Mouse (Mus musculus): ENCODE measurements at regions not wholly inside any gene's neighbourhood (a gene's known extent, or its start where the extent isn't known, plus 50 kb on each side); places are given as distances from the start of the nearest gene placed in this dataset.

DNA sequence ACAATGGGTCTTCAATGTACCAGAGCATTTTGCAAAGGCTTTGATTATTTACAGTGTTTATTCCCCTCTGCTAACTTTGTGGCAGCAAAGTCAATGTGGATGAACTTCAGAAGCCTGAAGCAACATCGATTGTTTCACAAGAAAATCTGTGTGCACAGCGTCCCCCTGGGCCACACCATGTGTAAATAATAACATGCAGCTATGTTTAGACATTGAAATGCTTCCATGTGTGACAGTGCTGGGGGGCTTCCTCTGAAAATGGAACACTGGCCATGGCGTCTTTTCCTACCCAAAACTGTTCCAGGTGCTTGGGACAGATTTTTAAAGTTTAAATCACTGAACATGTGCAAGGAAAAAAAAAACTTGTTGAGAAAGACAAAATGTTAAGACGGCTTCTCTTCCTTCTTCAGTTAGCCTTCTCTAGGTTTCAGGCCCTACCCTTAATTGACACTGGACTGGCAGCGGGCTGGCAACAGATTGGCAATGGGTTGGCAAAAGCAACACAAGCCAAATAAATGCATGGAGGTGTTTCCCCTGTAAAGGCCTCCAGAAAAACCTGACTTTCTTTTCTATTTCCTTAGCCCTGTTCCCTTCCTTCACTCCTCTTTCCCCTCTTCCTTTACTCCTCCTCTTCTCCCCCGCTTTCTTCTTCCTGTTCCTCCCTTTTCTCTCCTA, 715.0 kb downstream of the Tns3 start:
- no peak for DNase-seq
- intact Hi-C loops (cut with DNase I) = no loop called here

GRCm38 (mm10) chr11:7944956-7945515, 719.3 kb downstream of the Tns3 start:
- DNase-seq = peak; percentile 15 to 31
- intact Hi-C loops (cut with DNase I) = no loop called here

GRCm38 (mm10) chr11:7944373-7944772, 720.0 kb downstream of the Tns3 start:
- intact Hi-C loops (cut with DNase I) = no loop called here
- DNase-seq = no peak

DNA sequence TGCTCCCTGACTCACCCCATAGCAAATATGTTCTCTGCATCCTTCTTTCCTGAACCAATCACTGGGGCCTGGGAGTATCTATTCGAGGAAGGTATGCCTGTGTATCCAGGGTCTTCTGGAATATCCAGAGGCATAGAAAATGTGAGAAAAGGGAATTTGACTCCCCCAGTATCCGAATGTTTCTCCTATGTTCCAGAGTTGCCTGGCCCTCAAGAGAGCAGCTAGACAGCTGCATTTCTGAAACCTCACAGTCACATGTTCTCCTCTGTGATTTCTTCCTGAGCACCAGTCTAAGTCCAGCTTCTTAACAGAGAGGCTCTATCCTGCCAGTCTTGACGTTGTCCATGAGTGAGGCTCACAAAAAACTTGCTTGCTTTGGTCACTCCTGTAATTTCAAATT, 719.9 kb upstream of the Igfbp3 start:
- intact Hi-C loops (cut with DNase I) = no loop called here
- DNase-seq = no peak

GRCm38 (mm10) chr11:7932638-7933037, 718.9 kb upstream of the Igfbp3 start:
- intact Hi-C loops (cut with DNase I) = no loop called here
- DNase-seq = no peak

- intact Hi-C loops (cut with DNase I) = no loop called here
- DNase-seq = no peak
Measured at GRCm38 (mm10) chr11:7931064-7931797, 717.5 kb upstream of the Igfbp3 start.

- intact Hi-C loops (cut with DNase I) = no loop called here
- DNase-seq = peak in 1 of 2 experiments; percentile 12
Measured at GRCm38 (mm10) chr11:7927676-7928075, 714.0 kb upstream of the Igfbp3 start.

GRCm38 (mm10) chr11:7912036-7912435, 698.3 kb upstream of the Igfbp3 start:
- intact Hi-C loops (cut with DNase I) = no loop called here
- no peak for DNase-seq

GRCm38 (mm10) chr11:7900266-7900665, 686.5 kb upstream of the Igfbp3 start:
- DNase-seq = no peak
- intact Hi-C loops (cut with DNase I) = no loop called here

DNA sequence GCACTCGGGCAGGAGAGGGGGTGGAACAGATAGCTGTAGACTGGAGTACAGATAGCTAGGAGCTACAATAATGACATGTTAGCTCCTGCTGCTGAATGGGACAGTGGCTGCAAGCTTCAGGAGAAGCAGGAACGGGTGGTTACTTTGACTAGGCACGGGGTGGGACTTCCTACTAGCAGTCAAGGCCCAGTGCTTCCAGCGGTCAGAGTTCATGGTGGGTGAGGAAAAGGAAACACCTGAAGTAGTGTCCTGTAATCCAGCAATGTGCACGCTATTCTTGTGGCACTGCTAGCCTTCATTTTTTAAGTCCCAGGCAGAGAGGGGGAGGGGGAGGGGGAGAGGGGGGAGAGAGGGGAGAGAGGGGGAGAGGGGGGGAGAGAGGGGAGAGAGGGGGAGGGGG, 684.5 kb upstream of the Igfbp3 start:
- no peak for DNase-seq
- intact Hi-C loops (cut with DNase I) = no loop called here

GRCm38 (mm10) chr11:7880506-7880905, 666.8 kb upstream of the Igfbp3 start:
- intact Hi-C loops (cut with DNase I) = no loop called here
- DNase-seq = no peak

DNA sequence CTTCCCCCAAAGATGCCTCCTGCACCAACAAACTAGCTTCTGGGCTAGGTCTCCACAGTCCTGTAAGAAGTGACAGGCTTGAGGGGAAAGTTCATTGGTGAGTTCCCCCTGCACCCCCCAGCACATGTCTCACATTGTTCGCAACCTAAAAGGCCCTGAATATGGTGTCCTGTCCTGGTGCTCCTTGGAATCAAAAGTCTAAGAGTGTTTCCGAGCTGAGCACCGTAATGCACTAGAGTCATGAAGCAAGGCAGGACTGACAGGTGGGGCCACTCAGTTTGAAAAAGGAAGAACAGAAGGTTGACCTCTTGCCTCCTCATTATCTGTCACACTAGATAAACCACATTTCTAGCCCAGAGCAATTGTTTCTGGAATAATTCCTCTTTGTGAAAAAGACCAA, 650.4 kb upstream of the Igfbp3 start:
- intact Hi-C loops (cut with DNase I) = no loop called here
- DNase-seq = no peak

- intact Hi-C loops (cut with DNase I) = no loop called here
- DNase-seq = no peak
Measured at GRCm38 (mm10) chr11:7863711-7864110, 650.0 kb upstream of the Igfbp3 start.

- intact Hi-C loops (cut with DNase I) = no loop called here
- no peak for DNase-seq
Measured at GRCm38 (mm10) chr11:7862547-7862946, 648.8 kb upstream of the Igfbp3 start.

DNA sequence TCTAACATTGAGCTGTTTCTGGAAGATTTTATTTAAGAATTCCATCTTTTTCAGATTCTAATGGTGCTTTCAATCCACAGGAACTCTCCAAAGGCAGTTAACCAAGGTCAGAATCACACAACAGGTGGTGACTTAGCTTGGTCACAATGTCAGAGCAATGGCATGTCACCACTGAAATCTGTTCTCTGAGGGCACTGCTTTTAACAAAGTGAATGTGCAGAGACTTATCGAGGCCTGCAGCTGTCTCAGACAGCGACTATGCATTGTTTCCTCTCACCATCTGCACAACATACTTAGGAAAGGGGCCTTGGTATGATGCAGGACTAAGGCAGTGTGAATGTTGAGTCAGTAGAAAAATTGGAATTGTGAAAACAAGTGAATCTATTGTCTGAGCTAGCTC, 638.9 kb upstream of the Igfbp3 start:
- DNase-seq = no peak
- intact Hi-C loops (cut with DNase I) = no loop called here

GRCm38 (mm10) chr11:7838311-7839237, 624.9 kb upstream of the Igfbp3 start:
- peak in 1 of 2 experiments; percentile 5 for DNase-seq
- intact Hi-C loops (cut with DNase I) = no loop called here

DNA sequence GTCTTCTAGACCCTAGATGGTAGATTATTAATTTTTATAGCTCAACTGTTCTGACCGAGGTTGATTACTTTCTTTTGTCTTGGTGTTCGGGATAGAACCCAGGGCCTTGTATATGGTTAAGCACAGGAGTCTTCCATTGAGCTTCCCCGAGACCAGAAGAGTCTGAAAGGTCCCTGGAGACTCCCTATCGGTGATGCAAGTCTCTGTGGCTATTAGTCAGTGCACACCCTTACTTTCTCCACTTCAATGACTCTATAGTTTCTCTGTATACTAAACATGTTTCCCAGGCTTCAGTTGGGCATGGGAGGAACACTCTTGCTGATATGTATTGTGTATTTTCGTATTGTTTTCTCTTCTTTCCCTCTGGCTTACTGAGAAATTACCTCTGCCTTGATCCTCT, 623.8 kb upstream of the Igfbp3 start:
- DNase-seq = no peak
- intact Hi-C loops (cut with DNase I) = no loop called here

DNA sequence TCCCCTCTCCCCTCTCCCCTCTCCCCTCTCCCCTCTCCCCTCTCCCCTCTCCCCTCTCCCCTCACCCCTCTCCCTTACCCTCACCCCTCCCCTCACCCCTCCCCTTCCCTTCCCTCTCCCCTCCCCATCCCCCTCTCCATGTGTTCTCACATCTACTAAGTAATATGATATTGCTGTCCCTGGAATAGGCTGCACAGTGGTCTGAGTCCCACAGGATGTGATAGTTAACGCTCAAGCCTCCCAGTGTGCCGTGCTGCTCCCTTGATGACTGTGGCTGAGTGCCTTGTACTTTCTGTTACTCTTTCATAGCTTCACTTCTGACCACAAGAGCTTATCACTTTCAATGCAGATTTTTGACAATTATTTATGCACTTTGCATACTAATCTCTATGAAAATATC, 620.4 kb upstream of the Igfbp3 start:
- intact Hi-C loops (cut with DNase I) = no loop called here
- no peak for DNase-seq

DNA sequence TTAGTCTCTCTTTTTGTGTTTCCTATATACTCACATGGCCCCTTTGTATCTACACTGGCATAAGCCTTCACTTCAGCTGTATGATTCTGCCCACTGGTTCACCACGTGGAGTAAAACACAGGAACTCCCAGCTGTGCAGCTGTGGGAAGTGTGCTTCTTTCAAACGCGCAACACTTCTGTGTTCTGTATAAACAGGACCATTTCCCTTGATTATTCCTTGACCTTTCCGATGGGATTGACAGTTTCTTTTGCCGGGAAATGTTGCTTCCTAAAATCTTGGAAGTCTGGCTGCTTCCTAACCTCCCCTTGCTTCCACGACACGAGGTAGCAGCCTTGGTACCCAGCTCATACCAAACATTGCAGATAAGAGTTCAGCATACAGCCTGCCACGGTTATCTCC, 618.7 kb upstream of the Igfbp3 start:
- intact Hi-C loops (cut with DNase I) = no loop called here
- no peak for DNase-seq

DNA sequence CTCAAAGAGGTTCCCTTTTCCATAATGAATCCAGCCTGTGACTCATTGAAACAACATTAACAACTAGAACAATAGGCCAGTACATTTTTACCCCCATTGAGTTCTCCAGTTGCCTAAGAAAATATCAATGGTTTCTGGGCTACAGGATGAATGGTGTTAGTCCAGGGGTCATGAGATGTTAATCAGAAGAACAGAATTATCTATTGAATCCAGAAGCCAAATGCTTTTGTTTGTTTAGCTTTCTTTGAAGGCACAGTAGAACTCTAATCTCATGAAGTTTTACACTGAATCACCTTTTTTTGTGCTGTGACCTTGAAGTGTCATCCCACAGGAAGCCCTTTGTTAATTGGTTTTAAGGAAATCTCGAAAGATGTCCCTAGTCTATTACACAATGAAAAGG, 616.0 kb upstream of the Igfbp3 start:
- no peak for DNase-seq
- intact Hi-C loops (cut with DNase I) = no loop called here

DNA sequence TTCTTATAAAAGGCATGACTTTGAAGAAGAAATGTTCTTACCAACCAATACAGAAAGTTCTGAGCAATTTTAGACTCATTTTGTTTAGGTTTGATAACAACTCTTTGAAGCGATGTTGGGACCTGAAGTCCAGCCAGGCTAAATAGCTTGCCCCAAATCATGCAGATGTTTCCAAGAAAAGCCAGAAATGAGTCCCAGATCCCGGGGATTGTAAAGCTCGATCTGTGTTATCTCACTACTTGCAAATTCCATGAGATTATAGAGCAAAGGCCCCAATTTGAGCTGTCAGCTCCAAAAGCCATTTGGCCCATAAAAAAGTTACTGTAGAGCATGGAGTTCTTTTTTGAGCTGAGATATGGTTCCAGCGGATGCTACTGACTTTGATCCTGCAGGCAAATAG, 614.3 kb upstream of the Igfbp3 start:
- intact Hi-C loops (cut with DNase I) = no loop called here
- DNase-seq = no peak

Data from gastrocnemius, postnatal 36 days (tissue).